Mouse (Mus musculus) C2C12 (cell line): ENCODE data around the gene Fuca2.
"Not testable (repeated sequence)": the region's sequence is repeated elsewhere in the genome, so short reads cannot be mapped to it uniquely, and the experiment has no call there.

Experiments used
- CTCF ChIP-seq: IDR thresholded peaks from one replicate; pipeline ENCODE4 v1.5.1; 2011; ENCODE audit not compliant: control insufficient read depth, insufficient read depth, insufficient read length
- MAX ChIP-seq: IDR thresholded peaks from one replicate; pipeline ENCODE4 v1.6.1; 2011; ENCODE audit warnings: mild to moderate bottlenecking, control low read depth
- MYOD1 ChIP-seq: IDR thresholded peaks from one replicate; pipeline ENCODE4 v1.6.1; 2011; ENCODE audit warnings: low read depth; ENCODE audit not compliant: control insufficient read depth, insufficient read length
- MYOG ChIP-seq: IDR thresholded peaks from one replicate; pipeline ENCODE4 v1.6.1; 2011; ENCODE audit not compliant: control insufficient read depth, insufficient read length; ENCODE audit errors: extremely low read depth
- USF1 ChIP-seq: IDR thresholded peaks from one replicate; pipeline ENCODE4 v1.6.1; 2011; ENCODE audit warnings: low read depth, mild to moderate bottlenecking, control low read depth, moderate library complexity

- TF ChIP-seq CTCF, MYOG, USF1, MYOD1, MAX: not testable (repeated sequence)
These were observed 35.0 kb upstream of the Fuca2 start for GRCm38 (mm10) chr10:13464295-13464694.
